Mouse (Mus musculus) midbrain, postnatal 0 days (tissue): Measurements from ENCODE around the gene Hjurp. TPM values are rescaled to one million over a fixed set of nuclear protein-coding genes. Genes with fewer than 3 reads are reported as not detected.
A peak's percentile ranks its signal among the peaks of the same experiment; 100 is the strongest.

Experiments used
- ATAC-seq: fragments of 200-750 bp; cut with Nextera tagmentation; 2 replicates; pipeline ENCODE4 v1.8.0; 2017; ENCODE audit warnings: moderate number of reproducible peaks, mild to moderate bottlenecking, moderate TSS enrichment, moderate library complexity; ENCODE audit not compliant: low FRiP score
- DNase-seq: peaks from one replicate; pipeline ENCODE4 v3.0.0-alpha.2; 2015; ENCODE audit warnings: low spot score
- H3K27ac ChIP-seq: fragments of 300-500 bp; sonication (generic); 2 replicates; pipeline ENCODE4 v1.5.1; 2014; ENCODE audit warnings: low read depth, mild to moderate bottlenecking, low read length, mixed read lengths
- H3K27me3 ChIP-seq: fragments of 300-500 bp; sonication (generic); 2 replicates; pipeline ENCODE4 v1.6.1; 2014; ENCODE audit warnings: low read length, control low read depth, mixed read lengths; ENCODE audit not compliant: insufficient read depth
- H3K36me3 ChIP-seq: fragments of 300-500 bp; sonication (generic); 2 replicates; pipeline ENCODE4 v1.6.1; 2014; ENCODE audit warnings: low read length, control low read depth, mixed read lengths; ENCODE audit not compliant: insufficient read depth
- H3K4me1 ChIP-seq: fragments of 300-500 bp; sonication (generic); 2 replicates; pipeline ENCODE4 v1.6.1; 2014; ENCODE audit warnings: mild to moderate bottlenecking, control low read depth, antibody characterized with exemption, low read length, mixed read lengths; ENCODE audit not compliant: insufficient read depth
- H3K4me2 ChIP-seq: fragments of 300-500 bp; sonication (generic); 2 replicates; pipeline ENCODE4 v1.6.1; 2014; ENCODE audit warnings: low read depth, mild to moderate bottlenecking, low read length, mixed read lengths; ENCODE audit not compliant: poor library complexity, severe bottlenecking
- H3K4me3 ChIP-seq: fragments of 300-500 bp; sonication (generic); 2 replicates; pipeline ENCODE4 v1.5.1; 2014; ENCODE audit warnings: low read depth, mild to moderate bottlenecking, low read length, moderate library complexity
- H3K9ac ChIP-seq: fragments of 300-500 bp; sonication (generic); replicated peaks from 2 replicates; pipeline ENCODE4 v1.6.1; 2014; ENCODE audit warnings: mild to moderate bottlenecking, low read length, moderate library complexity, mixed read lengths; ENCODE audit not compliant: poor library complexity, severe bottlenecking
- H3K9me3 ChIP-seq: fragments of 300-500 bp; sonication (generic); 2 replicates; pipeline ENCODE4 v1.6.1; 2016; ENCODE audit warnings: low read length, control low read depth
- CTCF ChIP-seq: IDR thresholded peaks from 2 replicates; pipeline ENCODE4 v1.5.1; 2016; ENCODE audit warnings: antibody characterized with exemption, mild to moderate bottlenecking
- WGBS: fragments of 180-500 bp; shearing (Covaris S2); extraction: QIAGEN DNeasy Blood & Tissue Kit; methylation state at CpG from one replicate; pipeline ENCODE4 v1.1.7; 2014; 5-methylcytosine and 5-hydroxymethylcytosine counted together
- polyA plus RNA-seq: library from polyadenylated mRNA; unstranded; fragments of >200 nt; fragmentation: Nextera tagmentation; extraction: Ambion mirVana; gene quantifications from 2 replicates; pipeline ENCODE4 v1.2.1, GENCODE M21; 2015
- total RNA-seq: library from RNA; depleted of rRNA; stranded (reverse); fragments of >200 nt; gene quantifications from 2 replicates; pipeline ENCODE4 v1.2.3, GENCODE M21; 2014

The Hjurp gene
- total and polyA plus RNA-seq, 2 experiments from 2014 or later: 45.9 to 88.0 TPM

- ATAC-seq (peak; percentile 29; the same call in 1 of the 2 replicates), DNase-seq (no peak)
- H3K9ac ChIP-seq: no peak overlapping the region
- H3K36me3 ChIP-seq: no peaks in the 10 kb centered on the region
- no peaks in the 10 kb centered on the region for H3K27me3 ChIP-seq
- no peak overlapping the region for H3K4me2 ChIP-seq
- H3K4me3 ChIP-seq: no peak overlapping the region
- no peaks in the 10 kb centered on the region for H3K4me1 ChIP-seq
- H3K9me3 ChIP-seq: peaks cover 52% of the 10 kb centered on the region
- H3K27ac ChIP-seq: no peak overlapping the region
- TF ChIP-seq CTCF: no peak
- 66% methylated on average over 3 of the region's 3 CpGs for WGBS
These were observed 32.9 kb upstream of the Hjurp start for GRCm38 (mm10) chr1:88310349-88310748.

- TF ChIP-seq CTCF: no peak
- Histone ChIP-seq H3K4me2 (no peak overlapping the region), H3K4me3 (no peak overlapping the region), H3K4me1 (no peaks in the 10 kb centered on the region), H3K27ac (no peak overlapping the region), H3K27me3 (no peaks in the 10 kb centered on the region), H3K9ac (no peak overlapping the region), H3K9me3 (peaks cover 57% of the 10 kb centered on the region), H3K36me3 (no peaks in the 10 kb centered on the region)
- 50% methylated on average over 3 of the region's 3 CpGs for WGBS
- no peak for DNase-seq
- peak; percentile 8; the same call in 1 of the 2 replicates for ATAC-seq
These were observed 32.5 kb upstream of the Hjurp start for GRCm38 (mm10) chr1:88309905-88310304.

- Histone ChIP-seq H3K36me3 (no peaks in the 10 kb centered on the region), H3K27ac (no peak overlapping the region), H3K9ac (no peak overlapping the region), H3K9me3 (peaks cover 66% of the 10 kb centered on the region), H3K4me3 (no peak overlapping the region), H3K27me3 (no peaks in the 10 kb centered on the region), H3K4me2 (no peak overlapping the region), H3K4me1 (no peaks in the 10 kb centered on the region)
- WGBS: 51% methylated on average over 2 of the region's 2 CpGs
- no peak for ATAC-seq
- no peak for TF ChIP-seq CTCF
- DNase-seq: no peak
These were observed 31.6 kb upstream of the Hjurp start for GRCm38 (mm10) chr1:88309020-88309419.

- TF ChIP-seq CTCF: no peak
- Histone ChIP-seq H3K4me2 (no peak overlapping the region), H3K36me3 (no peaks in the 10 kb centered on the region), H3K4me1 (no peaks in the 10 kb centered on the region), H3K9me3 (peaks cover 80% of the 10 kb centered on the region), H3K9ac (no peak overlapping the region), H3K4me3 (no peak overlapping the region), H3K27me3 (no peaks in the 10 kb centered on the region), H3K27ac (no peak overlapping the region)
- WGBS: 64% methylated on average over 12 of the region's 12 CpGs
- ATAC-seq (no peak), DNase-seq (peak; percentile 3)
These were observed 29.7 kb upstream of the Hjurp start for GRCm38 (mm10) chr1:88307180-88307579.

GRCm38 (mm10) chr1:88306543-88306942 is 29.1 kb upstream of the Hjurp start:
- WGBS: 58% methylated on average over 1 of the region's 1 CpGs
- DNase-seq (peak; percentile 20), ATAC-seq (no peak)
- H3K9ac ChIP-seq: no peak overlapping the region
- TF ChIP-seq CTCF: no peak
- H3K4me1 ChIP-seq: no peaks in the 10 kb centered on the region
- H3K36me3 ChIP-seq: no peaks in the 10 kb centered on the region
- no peak overlapping the region for H3K4me2 ChIP-seq
- H3K9me3 ChIP-seq: peaks cover 86% of the 10 kb centered on the region
- H3K27me3 ChIP-seq: no peaks in the 10 kb centered on the region
- no peak overlapping the region for H3K27ac ChIP-seq
- H3K4me3 ChIP-seq: no peak overlapping the region

- no peak for ATAC-seq
- H3K27me3 ChIP-seq: no peaks in the 10 kb centered on the region
- WGBS: 48% methylated on average over 6 of the region's 6 CpGs
These were observed 27.8 kb upstream of the Hjurp start for GRCm38 (mm10) chr1:88305018-88305795.

More at GRCm38 (mm10) chr1:88305018-88305795, 27.8 kb upstream of the Hjurp start:
- no peak for DNase-seq
- no peak overlapping the region for H3K4me2 ChIP-seq
- peaks cover 94% of the 10 kb centered on the region for H3K9me3 ChIP-seq
- H3K27ac ChIP-seq: no peak overlapping the region
- H3K36me3 ChIP-seq: no peaks in the 10 kb centered on the region
- no peak for TF ChIP-seq CTCF
- H3K4me3 ChIP-seq: no peak overlapping the region
- no peak overlapping the region for H3K9ac ChIP-seq
- H3K4me1 ChIP-seq: no peaks in the 10 kb centered on the region
